Mouse (Mus musculus): Measurements from ENCODE around the gene Cachd1. TPM values are rescaled to one million over a fixed set of nuclear protein-coding genes. Genes with fewer than 3 reads are reported as not detected.
A peak's percentile ranks its signal among the peaks of the same experiment; 100 is the strongest.

Gene Cachd1
- polyA plus RNA-seq, 1 experiment from 2014 or later = 4.2 TPM

DNA sequence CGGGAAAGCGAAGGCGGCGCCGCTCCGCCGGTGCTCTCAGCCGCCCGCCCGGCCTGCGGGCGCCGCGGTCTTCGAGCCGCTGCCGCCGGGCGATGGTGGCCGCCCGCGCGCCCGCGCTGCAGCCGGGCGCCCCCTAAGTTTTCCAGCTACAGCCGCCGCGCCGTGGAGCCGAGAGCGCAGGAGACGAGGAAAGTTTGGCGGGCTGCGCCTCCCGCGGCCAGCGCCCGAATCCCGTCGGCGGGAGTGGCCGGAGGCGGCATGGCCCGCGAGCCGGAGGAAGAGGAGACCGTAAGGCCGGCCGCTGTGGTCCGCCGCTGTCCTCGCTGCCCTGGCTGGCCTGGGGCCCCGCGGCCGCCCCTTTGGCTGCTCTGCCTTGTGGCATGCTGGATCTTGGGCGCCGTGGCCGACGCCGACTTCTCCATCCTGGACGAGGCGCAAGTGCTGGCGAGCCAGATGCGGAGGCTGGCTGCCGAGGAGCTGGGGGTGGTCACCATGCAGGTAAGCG lies 448 bp downstream of the Cachd1 start:
- H3K9me3 ChIP-seq (ENCODE audit: low read length) = no peaks in the 10 kb centered on the region
- peaks cover 7% of the 10 kb centered on the region; the same call in 1 of the 2 replicates for H3K4me1 ChIP-seq (ENCODE audit: insufficient read depth)
- WGBS (ENCODE audit: insufficient replicate concordance) = 4% methylated on average over 55 of the region's 68 CpGs
- peak overlapping the region; percentile 57 for H3K4me3 ChIP-seq (ENCODE audit: low read depth, low read length)
- peak; percentile 29 for DNase-seq
- TF ChIP-seq CTCF (IDR thresholded peaks at IDR 0.05; ENCODE audit: low read depth) (no peak), EP300 (IDR thresholded peaks at IDR 0.05; ENCODE audit: low read depth) (no peak)
- H3K27me3 ChIP-seq (ENCODE audit: insufficient read depth, low read length) = peaks cover 41% of the 10 kb centered on the region
- H3K27ac ChIP-seq (ENCODE audit: low read depth) = no peak overlapping the region
- no peaks in the 10 kb centered on the region for H3K36me3 ChIP-seq (replicated peaks; ENCODE audit: insufficient read depth, low read length)
- H3K4me2 ChIP-seq (ENCODE audit: low read depth, low read length) = peak overlapping the region; percentile 81
- H3K9ac ChIP-seq (replicated peaks) = peak overlapping the region; percentile 34
- ATAC-seq = no peak

DNA sequence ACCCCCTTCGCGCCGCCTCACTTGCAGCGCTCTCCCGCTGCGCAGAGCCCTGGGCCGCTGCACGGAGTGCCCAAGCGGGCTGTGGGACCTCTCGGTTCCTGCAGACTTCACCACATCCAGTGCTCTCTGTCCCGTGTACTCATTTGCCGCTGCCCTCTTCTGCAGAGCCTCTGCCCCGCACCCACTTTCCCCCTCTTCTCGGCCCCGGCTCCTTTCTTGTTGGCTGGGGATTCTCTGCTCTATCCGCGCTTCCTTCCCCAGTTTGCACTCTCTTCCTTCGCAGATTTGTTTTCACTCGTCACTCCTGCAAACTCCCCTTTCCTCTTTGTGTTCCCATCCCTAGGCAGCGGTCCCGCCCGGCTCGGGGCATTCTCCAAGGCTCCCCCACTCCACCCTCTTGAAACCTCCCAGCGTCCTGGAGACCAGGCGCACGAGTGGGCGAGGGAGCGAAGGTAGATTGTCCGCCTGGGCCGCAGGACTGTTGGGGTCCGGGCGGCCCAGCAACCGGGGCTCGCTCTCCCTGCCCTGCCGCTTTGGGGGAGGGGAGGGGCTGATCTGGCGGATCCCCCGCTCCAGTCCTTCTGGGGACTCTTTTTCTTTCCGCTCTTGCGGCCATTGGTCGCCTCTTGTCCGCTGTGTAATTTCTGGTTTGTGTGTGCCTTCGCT lies 1.0 kb downstream of the Cachd1 start:
- Histone ChIP-seq H3K4me2 (ENCODE audit: low read depth, low read length) (peak overlapping the region; percentile 81), H3K36me3 (replicated peaks; ENCODE audit: insufficient read depth, low read length) (no peaks in the 10 kb centered on the region), H3K27me3 (ENCODE audit: insufficient read depth, low read length) (peaks cover 41% of the 10 kb centered on the region), H3K9me3 (ENCODE audit: low read length) (no peaks in the 10 kb centered on the region), H3K4me1 (ENCODE audit: insufficient read depth) (peaks cover 7% of the 10 kb centered on the region; the same call in 1 of the 2 replicates), H3K27ac (ENCODE audit: low read depth) (no peak overlapping the region), H3K4me3 (ENCODE audit: low read depth, low read length) (peak overlapping the region; percentile 57), H3K9ac (replicated peaks) (peak overlapping the region; percentile 34)
- DNase-seq (no peak), ATAC-seq (no peak)
- WGBS (ENCODE audit: insufficient replicate concordance) = 1% methylated on average over 42 of the region's 42 CpGs
- no peak for TF ChIP-seq EP300 (IDR thresholded peaks at IDR 0.05; ENCODE audit: low read depth)
- TF ChIP-seq CTCF (IDR thresholded peaks at IDR 0.05; ENCODE audit: low read depth) = no peak

DNA sequence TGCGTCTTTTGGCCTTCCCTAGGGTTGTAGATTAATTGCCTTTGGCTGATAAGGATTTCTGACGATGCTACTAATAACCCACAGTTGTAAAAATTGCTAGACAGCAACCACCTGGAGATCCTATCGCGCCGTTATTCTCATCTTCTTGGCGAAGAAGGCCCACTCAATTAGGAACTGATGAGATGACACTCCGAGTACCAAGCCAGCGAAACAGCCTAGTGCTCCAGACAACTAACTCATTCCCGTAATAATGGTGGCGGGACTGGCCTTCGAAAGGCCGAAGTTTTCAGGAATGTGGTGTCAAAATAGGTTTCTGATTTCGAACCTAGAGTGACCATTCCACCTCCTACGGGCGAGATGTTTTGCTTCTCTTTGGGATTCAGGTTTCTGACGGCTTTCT lies 1.6 kb downstream of the Cachd1 start:
- Histone ChIP-seq H3K4me1 (ENCODE audit: insufficient read depth) (peaks cover 7% of the 10 kb centered on the region; the same call in 1 of the 2 replicates), H3K4me2 (ENCODE audit: low read depth, low read length) (peak overlapping the region; percentile 81), H3K36me3 (replicated peaks; ENCODE audit: insufficient read depth, low read length) (no peaks in the 10 kb centered on the region), H3K9me3 (ENCODE audit: low read length) (no peaks in the 10 kb centered on the region), H3K27me3 (ENCODE audit: insufficient read depth, low read length) (peaks cover 41% of the 10 kb centered on the region), H3K9ac (replicated peaks) (no peak overlapping the region), H3K27ac (ENCODE audit: low read depth) (no peak overlapping the region), H3K4me3 (ENCODE audit: low read depth, low read length) (peak overlapping the region; percentile 57)
- no peak for ATAC-seq
- 8% methylated on average over 16 of the region's 16 CpGs for WGBS (ENCODE audit: insufficient replicate concordance)
- TF ChIP-seq CTCF (IDR thresholded peaks at IDR 0.05; ENCODE audit: low read depth) (no peak), EP300 (IDR thresholded peaks at IDR 0.05; ENCODE audit: low read depth) (no peak)
- DNase-seq = no peak

DNA sequence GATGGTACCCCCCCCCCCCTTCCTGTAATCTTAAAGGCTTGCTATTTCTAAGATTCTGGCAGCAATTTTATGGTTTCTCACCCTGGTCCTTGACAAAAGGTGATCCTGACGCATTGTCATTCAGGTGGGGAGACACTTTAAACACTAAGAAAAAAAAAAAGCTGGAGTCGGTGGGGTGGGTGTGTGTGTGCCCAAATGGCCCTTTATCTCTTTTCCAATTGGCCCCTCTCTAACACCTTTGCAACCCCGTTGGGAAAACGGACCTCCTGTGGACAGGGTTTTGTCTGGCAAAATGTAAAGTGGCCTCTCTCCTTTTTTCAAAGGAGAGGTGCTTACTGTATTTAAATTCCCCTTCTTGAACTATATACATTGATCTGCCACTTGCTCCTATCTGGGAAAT lies 2.5 kb downstream of the Cachd1 start:
- Histone ChIP-seq H3K4me2 (ENCODE audit: low read depth, low read length) (no peak overlapping the region), H3K36me3 (replicated peaks; ENCODE audit: insufficient read depth, low read length) (no peaks in the 10 kb centered on the region), H3K9me3 (ENCODE audit: low read length) (no peaks in the 10 kb centered on the region), H3K4me3 (ENCODE audit: low read depth, low read length) (no peak overlapping the region), H3K4me1 (ENCODE audit: insufficient read depth) (peaks cover 7% of the 10 kb centered on the region; the same call in 1 of the 2 replicates), H3K27ac (ENCODE audit: low read depth) (no peak overlapping the region), H3K9ac (replicated peaks) (no peak overlapping the region), H3K27me3 (ENCODE audit: insufficient read depth, low read length) (peaks cover 41% of the 10 kb centered on the region)
- TF ChIP-seq CTCF (IDR thresholded peaks at IDR 0.05; ENCODE audit: low read depth) (no peak), EP300 (IDR thresholded peaks at IDR 0.05; ENCODE audit: low read depth) (no peak)
- DNase-seq (no peak), ATAC-seq (no peak)
- 30% methylated on average over 4 of the region's 4 CpGs for WGBS (ENCODE audit: insufficient replicate concordance)

DNA sequence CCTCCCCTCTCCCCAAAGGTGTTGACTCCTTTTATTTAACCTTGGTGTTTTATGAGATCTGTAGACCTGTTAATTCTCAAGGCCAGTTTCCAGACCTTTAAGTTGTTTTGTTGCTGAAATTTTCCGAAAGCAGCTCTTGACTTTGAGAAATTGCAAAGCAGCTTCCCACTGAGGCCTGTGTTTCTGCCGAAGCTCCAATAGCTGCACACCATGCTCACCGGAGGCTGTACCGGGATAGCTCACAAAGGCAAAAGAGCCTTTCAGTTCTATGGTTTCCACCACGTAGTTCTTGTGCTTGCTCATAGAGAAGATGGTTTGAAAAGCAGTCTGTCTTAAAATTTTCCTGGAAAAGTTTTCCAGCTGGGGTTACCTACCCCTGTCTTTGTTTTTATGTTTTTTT lies 3.2 kb downstream of the Cachd1 start:
- H3K4me2 ChIP-seq (ENCODE audit: low read depth, low read length) = no peak overlapping the region

DNA sequence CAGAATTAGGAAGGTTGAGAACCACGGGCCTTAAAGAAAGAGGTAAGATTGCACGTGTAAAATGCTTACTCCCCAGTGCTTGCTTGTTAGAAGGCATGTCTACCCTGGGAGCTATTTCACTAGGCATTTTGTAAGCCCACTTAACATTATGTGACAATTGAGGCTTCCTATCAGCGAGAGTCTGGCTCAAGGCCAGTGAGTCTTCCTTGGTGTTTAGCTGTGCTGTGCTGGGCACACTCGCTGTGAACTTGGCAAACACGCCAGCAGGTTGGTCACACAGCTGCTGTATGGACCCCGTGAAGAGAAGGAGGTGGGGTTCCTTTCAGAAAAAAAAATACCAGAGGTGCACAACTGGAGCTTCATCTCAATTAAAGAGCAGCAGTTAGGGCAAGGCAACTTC lies 4.4 kb downstream of the Cachd1 start:
- Histone ChIP-seq H3K4me2 (ENCODE audit: low read depth, low read length) (no peak overlapping the region), H3K27ac (ENCODE audit: low read depth) (no peak overlapping the region), H3K27me3 (ENCODE audit: insufficient read depth, low read length) (peaks cover 37% of the 10 kb centered on the region), H3K36me3 (replicated peaks; ENCODE audit: insufficient read depth, low read length) (no peaks in the 10 kb centered on the region), H3K9me3 (ENCODE audit: low read length) (no peaks in the 10 kb centered on the region), H3K4me1 (ENCODE audit: insufficient read depth) (peaks cover 7% of the 10 kb centered on the region; the same call in 1 of the 2 replicates), H3K4me3 (ENCODE audit: low read depth, low read length) (no peak overlapping the region), H3K9ac (replicated peaks) (no peak overlapping the region)
- no peak for TF ChIP-seq CTCF (IDR thresholded peaks at IDR 0.05; ENCODE audit: low read depth)
- TF ChIP-seq EP300 (IDR thresholded peaks at IDR 0.05; ENCODE audit: low read depth) = no peak
- ATAC-seq (no peak), DNase-seq (no peak)
- WGBS (ENCODE audit: insufficient replicate concordance) = 71% methylated on average over 6 of the region's 6 CpGs

More for the DNA sequence above, 3.2 kb downstream of the Cachd1 start:
- peaks cover 7% of the 10 kb centered on the region; the same call in 1 of the 2 replicates for H3K4me1 ChIP-seq (ENCODE audit: insufficient read depth)
- DNase-seq = no peak
- WGBS (ENCODE audit: insufficient replicate concordance) = 55% methylated on average over 5 of the region's 5 CpGs
- no peak overlapping the region for H3K9ac ChIP-seq (replicated peaks)
- ATAC-seq = no peak
- no peaks in the 10 kb centered on the region for H3K9me3 ChIP-seq (ENCODE audit: low read length)
- no peak for TF ChIP-seq CTCF (IDR thresholded peaks at IDR 0.05; ENCODE audit: low read depth)
- TF ChIP-seq EP300 (IDR thresholded peaks at IDR 0.05; ENCODE audit: low read depth) = no peak
- no peak overlapping the region for H3K4me3 ChIP-seq (ENCODE audit: low read depth, low read length)
- H3K36me3 ChIP-seq (replicated peaks; ENCODE audit: insufficient read depth, low read length) = no peaks in the 10 kb centered on the region
- H3K27me3 ChIP-seq (ENCODE audit: insufficient read depth, low read length) = peaks cover 41% of the 10 kb centered on the region
- no peak overlapping the region for H3K27ac ChIP-seq (ENCODE audit: low read depth)

All from liver, postnatal 0 days (tissue).